Mouse (Mus musculus): ENCODE data around the gene Mfsd14a.

DNA sequence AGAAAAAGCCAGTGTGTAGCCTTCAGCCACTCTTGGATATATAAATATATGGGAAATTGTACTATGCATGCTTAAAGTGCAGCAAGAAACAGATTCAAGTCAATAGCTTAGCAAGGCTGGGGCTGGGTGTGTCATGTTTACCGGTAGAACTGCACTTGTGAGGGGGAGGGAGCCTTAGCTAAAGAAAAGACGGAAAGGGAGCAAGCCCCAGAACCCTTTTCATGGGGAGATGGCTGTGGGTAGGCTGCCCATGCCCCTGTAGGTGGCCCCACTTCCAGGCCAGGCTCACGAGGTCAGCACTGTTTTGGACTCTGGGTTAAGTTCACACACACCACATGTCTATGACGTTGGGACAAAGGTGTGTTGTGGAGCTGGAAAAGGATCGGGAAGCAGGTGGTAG is 26.7 kb downstream of the Mfsd14a start:
- TF ChIP-seq RCOR1 (IDR thresholded peaks at IDR 0.05; ENCODE audit: low read depth, low read length) (no peak), CHD2 (IDR thresholded peaks at IDR 0.05; ENCODE audit: low read length) (no peak), CTCF (IDR thresholded peaks at IDR 0.05 in 2 of 3, conservative IDR thresholded peaks at IDR 0.05 in 1 of 3; ENCODE audit: control insufficient read depth in 1 of 3, insufficient read depth in 1 of 3, low read depth in 2 of 3, low read length in 3 of 3, poor library complexity in 1 of 3, severe bottlenecking in 1 of 3) (no peak), TCF12 (IDR thresholded peaks at IDR 0.05; ENCODE audit: low read depth, low read length) (no peak), TAL1 (IDR thresholded peaks at IDR 0.05; ENCODE audit: low read length) (no peak)

Measured in MEL (cell line).